Mouse (Mus musculus) forebrain, embryonic 15.5 days (tissue): ENCODE measurements around the gene Ly6c2. TPM values are rescaled to one million over a fixed set of nuclear protein-coding genes. Genes with fewer than 3 reads are reported as not detected.
"Not testable (repeated sequence)": the region's sequence is repeated elsewhere in the genome, so short reads cannot be mapped to it uniquely, and the experiment has no call there.

Experiments
- ATAC-seq: fragments of 200-750 bp; cut with Nextera tagmentation; replicated peaks from 2 replicates; pipeline ENCODE4 v1.8.0; 2017; ENCODE audit warnings: mild to moderate bottlenecking, moderate TSS enrichment, moderate library complexity
- H3K27ac ChIP-seq: fragments of 300-500 bp; sonication (generic); replicated peaks from 2 replicates; pipeline ENCODE4 v1.5.1; 2015; ENCODE audit warnings: mild to moderate bottlenecking, inconsistent platforms
- H3K27me3 ChIP-seq: fragments of 300-500 bp; sonication (generic); 2 replicates; pipeline ENCODE4 v1.6.1; 2015; ENCODE audit warnings: inconsistent platforms
- H3K36me3 ChIP-seq: fragments of 300-500 bp; sonication (generic); 2 replicates; pipeline ENCODE4 v1.6.1; 2015; ENCODE audit warnings: mild to moderate bottlenecking, inconsistent platforms
- H3K4me1 ChIP-seq: fragments of 300-500 bp; sonication (generic); 2 replicates; pipeline ENCODE4 v1.6.1; 2015; ENCODE audit warnings: inconsistent platforms
- H3K4me2 ChIP-seq: fragments of 300-500 bp; sonication (generic); replicated peaks from 2 replicates; pipeline ENCODE4 v1.6.1; 2015; ENCODE audit warnings: mild to moderate bottlenecking, inconsistent platforms
- H3K4me3 ChIP-seq: fragments of 300-500 bp; sonication (generic); 2 replicates; pipeline ENCODE4 v1.5.1; 2015; ENCODE audit warnings: mild to moderate bottlenecking, inconsistent platforms
- H3K9ac ChIP-seq: fragments of 300-500 bp; sonication (generic); replicated peaks from 2 replicates; pipeline ENCODE4 v1.6.1; 2015; ENCODE audit warnings: mild to moderate bottlenecking, inconsistent platforms
- H3K9me3 ChIP-seq: fragments of 300-500 bp; sonication (generic); 2 replicates; pipeline ENCODE4 v1.6.1; 2016; ENCODE audit warnings: inconsistent platforms
- WGBS: fragments of 180-500 bp; shearing (Covaris S2); methylation state at CpG from one replicate; pipeline ENCODE4 v1.1.7; 2015; ENCODE audit warnings: mixed read lengths; 5-methylcytosine and 5-hydroxymethylcytosine counted together
- polyA plus RNA-seq: library from polyadenylated mRNA; unstranded; fragments of >200 nt; fragmentation: Nextera tagmentation; extraction: Ambion mirVana; gene quantifications from 2 replicates; pipeline ENCODE4 v1.2.1, GENCODE M21; 2015

The Ly6c2 gene
- polyA plus RNA-seq = 0.26 TPM in 1 of 2 replicates, not detected in the other

DNA sequence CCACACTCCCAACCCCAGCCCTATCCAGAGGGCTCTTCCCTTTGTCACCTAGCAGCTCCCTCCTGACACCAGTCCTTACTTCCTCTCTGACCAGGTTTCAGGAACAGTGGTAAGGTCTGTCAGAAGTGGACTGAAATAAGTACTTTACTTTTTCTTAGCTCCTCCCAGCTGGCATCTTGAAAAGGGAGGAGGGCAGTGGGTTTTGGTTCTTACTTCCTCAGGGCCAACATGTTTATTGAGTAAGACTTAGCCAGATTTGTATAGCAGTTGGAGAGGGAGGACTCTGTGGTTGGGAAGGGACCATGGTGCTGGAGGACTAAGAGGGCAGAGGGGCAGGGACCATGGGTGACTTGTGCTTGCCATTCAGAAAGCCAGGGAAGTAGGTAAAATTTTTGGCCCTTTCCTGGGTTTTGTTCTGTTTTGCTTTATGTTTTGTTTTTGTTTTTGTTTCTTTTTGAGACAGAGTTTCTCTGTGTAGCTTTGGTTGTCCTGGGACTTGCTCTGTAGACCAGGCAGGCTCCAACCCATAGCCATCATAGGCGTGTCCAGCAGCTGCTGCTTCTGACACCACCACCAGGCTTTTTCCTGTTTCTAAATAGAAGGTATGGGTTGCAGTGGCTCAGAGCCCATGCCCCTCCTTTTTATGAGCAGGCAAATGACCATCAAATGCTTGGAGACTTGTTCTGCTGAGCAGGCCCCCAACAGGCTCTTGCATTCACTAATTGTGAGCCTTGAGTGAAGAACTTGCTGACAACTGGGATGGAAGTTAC is at the start of gene Ly6c2:
Gene Ly6c2 (minus strand): TSS at position 110 of the 770 bp plus-strand sequence.
- not testable (repeated sequence) for H3K4me1 ChIP-seq, H3K9me3 ChIP-seq, H3K36me3 ChIP-seq, H3K4me3 ChIP-seq, ATAC-seq, H3K27ac ChIP-seq, H3K27me3 ChIP-seq, H3K4me2 ChIP-seq, H3K9ac ChIP-seq
- WGBS = 64% methylated on average over 1 of the region's 1 CpGs

DNA sequence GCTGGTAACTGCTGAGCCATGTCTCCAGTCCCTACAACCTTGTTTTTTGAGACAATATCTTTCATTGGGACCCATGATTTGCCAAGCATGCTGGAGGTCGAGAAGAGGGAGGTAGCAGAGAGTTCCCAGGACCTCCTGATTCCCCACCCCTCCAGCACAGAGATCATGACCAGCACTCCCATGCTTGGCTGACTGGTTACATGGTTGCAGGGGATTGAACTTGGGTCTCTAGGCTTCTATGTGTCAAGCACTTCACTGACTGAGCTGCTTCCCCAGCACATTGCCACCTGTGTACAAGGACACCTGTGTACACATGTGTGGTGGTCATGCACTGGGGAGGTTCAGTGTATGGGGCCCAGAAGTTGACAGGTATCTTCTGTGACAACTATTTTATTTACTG is 45.9 kb upstream of the Ly6c2 start:
- no peak overlapping the region for H3K9ac ChIP-seq
- no peak overlapping the region for H3K4me2 ChIP-seq
- 36% methylated on average over 1 of the region's 1 CpGs for WGBS
- no peaks in the 10 kb centered on the region for H3K4me1 ChIP-seq
- H3K27ac ChIP-seq = no peak overlapping the region
- H3K36me3 ChIP-seq = no peaks in the 10 kb centered on the region
- no peak overlapping the region for H3K4me3 ChIP-seq
- no peaks in the 10 kb centered on the region for H3K9me3 ChIP-seq
- H3K27me3 ChIP-seq = no peaks in the 10 kb centered on the region
- ATAC-seq = no peak

DNA sequence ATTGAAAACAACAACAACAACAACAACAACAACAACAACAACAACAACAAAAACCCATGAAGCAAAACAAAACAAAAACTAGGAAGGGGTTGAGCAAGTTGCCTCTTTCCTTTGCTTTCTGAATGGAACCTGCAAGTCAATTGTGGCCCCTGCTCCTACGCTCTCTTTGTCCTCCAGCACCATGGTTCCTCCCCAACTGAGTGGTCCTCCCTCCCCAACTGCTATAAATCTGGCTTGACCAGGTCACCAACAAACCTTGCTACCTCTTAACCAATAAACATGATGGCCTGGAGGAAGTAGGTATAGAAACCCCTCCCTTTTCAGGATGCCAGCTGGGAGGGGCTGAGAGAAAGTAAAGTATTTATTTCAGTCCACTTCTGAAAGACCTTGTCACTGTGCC is 43.2 kb upstream of the Ly6c2 start, which contains the start of gene Ly6g:
Gene Ly6g (plus strand): TSS at position 301 of the 400 bp plus-strand sequence.
- Histone ChIP-seq H3K4me1 (no peaks in the 10 kb centered on the region), H3K36me3 (no peaks in the 10 kb centered on the region), H3K27me3 (no peaks in the 10 kb centered on the region), H3K27ac (no peak within 1 kb of the TSS), H3K9ac (no peak within 1 kb of the TSS), H3K9me3 (no peaks in the 10 kb centered on the region), H3K4me2 (no peak within 1 kb of the TSS), H3K4me3 (no peak within 1 kb of the TSS)
- no peak for ATAC-seq
- WGBS = 88% methylated on average over 1 of the region's 1 CpGs

DNA sequence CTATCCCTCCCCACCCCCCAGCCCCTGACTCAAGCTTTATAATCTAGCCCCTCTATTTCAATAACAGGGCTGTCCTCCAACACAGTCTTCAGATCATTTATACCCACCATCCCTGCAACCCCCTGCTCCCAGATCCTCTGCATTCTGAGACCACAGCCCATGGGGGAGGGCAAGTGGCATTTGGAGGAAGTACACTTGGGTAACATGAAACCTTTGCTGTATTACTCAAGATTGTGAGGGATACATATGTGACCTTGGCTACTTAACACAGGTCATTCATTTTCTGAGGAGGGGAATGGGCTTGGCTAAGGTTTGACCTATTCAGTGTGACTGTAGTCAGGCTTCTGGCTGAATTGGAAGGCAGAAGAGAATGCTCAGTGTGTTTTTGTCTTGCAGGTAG is 41.3 kb upstream of the Ly6c2 start:
- Histone ChIP-seq H3K27ac (no peak overlapping the region), H3K9me3 (no peaks in the 10 kb centered on the region), H3K27me3 (no peaks in the 10 kb centered on the region), H3K4me2 (no peak overlapping the region), H3K9ac (no peak overlapping the region), H3K36me3 (no peaks in the 10 kb centered on the region), H3K4me3 (no peak overlapping the region), H3K4me1 (no peaks in the 10 kb centered on the region)
- ATAC-seq = no peak

DNA sequence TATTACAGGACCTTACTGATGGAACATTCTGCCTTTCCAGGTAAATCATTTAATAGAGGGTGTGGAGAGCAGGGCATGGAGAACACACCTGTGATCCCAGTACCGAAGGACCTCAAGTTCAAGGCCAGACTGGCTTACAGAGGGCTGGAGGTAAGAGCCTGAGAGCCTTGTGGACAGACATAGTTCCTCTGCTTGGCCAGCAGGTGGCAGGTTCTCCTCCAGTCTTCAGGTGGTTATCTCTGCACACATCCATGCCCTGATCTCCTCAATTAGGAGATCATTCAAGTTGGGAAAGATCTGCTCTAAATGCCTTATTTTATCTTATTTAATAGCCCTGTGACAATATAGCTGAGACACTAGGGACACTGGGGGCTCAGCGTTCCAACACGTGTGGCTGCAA is 32.0 kb upstream of the Ly6c2 start:
- 74% methylated on average over 3 of the region's 3 CpGs for WGBS

DNA sequence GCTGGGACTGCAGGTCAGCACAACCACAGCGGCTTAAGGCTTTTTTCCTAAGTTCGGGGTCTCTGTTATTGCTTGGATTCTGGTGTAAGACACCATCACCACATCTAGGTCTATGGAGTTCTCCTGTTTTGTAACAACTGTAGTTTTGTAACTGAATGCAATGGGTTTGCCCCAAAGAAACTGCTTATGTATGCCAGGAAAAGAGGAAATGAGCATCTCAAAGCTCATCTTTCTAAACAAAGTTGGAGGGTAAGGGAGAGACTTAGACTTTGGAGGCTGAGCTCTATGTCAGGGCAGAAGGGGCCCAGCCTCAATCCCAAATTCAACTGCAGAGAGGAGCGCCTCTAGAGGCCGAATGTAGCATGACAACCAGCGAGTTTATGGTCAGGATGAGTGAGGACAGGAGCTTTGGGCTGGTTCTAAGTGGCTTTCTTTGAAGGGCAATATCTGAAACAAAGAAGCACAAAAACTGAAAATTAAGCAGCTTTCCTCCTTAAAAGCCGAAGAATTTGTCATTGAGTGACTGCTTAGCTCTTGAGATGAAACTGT is 30.1 kb upstream of the Ly6c2 start:
- WGBS = 50% methylated on average over 6 of the region's 6 CpGs
- not testable (repeated sequence) for ATAC-seq

More for the DNA sequence above, 32.0 kb upstream of the Ly6c2 start:
- no peak overlapping the region for H3K9ac ChIP-seq
- no peaks in the 10 kb centered on the region for H3K36me3 ChIP-seq
- no peak overlapping the region for H3K27ac ChIP-seq
- H3K27me3 ChIP-seq = no peaks in the 10 kb centered on the region
- H3K4me2 ChIP-seq = no peak overlapping the region
- no peaks in the 10 kb centered on the region for H3K4me1 ChIP-seq
- ATAC-seq = no peak
- H3K9me3 ChIP-seq = no peaks in the 10 kb centered on the region
- no peak overlapping the region for H3K4me3 ChIP-seq

DNA sequence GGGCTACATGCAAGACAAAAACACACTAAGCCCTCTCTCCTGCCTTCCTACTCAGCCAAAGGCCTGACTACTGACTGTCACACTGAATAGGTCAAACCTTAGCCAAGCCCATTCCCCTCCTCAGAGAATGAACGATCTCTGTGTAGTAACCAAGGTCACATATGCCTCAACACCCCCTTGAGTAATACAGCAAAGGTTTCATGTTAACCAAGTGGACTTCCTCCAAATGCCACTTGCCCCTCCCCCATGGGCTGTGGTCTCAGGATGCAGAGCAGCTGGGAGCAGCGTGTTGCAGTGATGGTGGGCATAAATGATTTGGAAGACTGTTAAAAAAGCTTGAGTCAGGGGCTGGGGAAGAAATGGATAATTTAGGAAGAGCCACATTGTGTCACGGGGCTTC is 26.0 kb upstream of the Ly6c2 start:
- not testable (repeated sequence) for H3K36me3 ChIP-seq, H3K27ac ChIP-seq, H3K27me3 ChIP-seq, H3K4me2 ChIP-seq, H3K9ac ChIP-seq, H3K4me1 ChIP-seq, H3K4me3 ChIP-seq, H3K9me3 ChIP-seq, ATAC-seq
- WGBS = 78% methylated on average over 3 of the region's 3 CpGs

More for the DNA sequence above, 30.1 kb upstream of the Ly6c2 start:
- H3K27ac ChIP-seq, H3K36me3 ChIP-seq, H3K4me1 ChIP-seq, H3K4me3 ChIP-seq, H3K4me2 ChIP-seq, H3K9me3 ChIP-seq, H3K9ac ChIP-seq, H3K27me3 ChIP-seq: not testable (repeated sequence)

DNA sequence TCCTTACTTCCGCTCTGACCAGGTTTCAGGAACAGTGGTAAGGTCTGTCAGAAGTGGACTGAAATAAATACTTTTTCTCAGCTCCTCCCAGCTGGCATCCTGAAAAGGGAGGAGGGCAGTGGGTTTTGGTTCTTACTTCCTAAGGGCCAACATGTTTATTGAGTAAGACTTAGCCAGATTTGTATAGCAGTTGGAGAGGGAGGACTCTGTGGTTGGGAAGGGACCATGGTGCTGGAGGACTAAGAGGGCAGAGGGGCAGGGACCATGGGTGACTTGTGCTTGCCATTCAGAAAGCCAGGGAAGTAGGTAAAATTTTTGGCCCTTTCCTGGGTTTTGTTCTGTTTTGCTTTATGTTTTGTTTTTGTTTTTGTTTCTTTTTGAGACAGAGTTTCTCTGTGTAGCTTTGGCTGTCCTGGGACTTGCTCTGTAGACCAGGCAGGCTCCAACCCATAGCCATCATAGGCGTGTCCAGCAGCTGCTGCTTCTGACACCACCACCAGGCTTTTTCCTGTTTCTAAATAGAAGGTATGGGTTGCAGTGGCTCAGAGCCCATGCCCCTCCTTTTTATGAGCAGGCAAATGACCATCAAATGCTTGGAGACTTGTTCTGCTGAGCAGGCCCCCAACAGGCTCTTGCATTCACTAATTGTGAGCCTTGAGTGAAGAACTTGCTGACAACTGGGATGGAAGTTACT is 23.5 kb upstream of the Ly6c2 start:
- not testable (repeated sequence) for H3K27me3 ChIP-seq, ATAC-seq, H3K9me3 ChIP-seq, H3K9ac ChIP-seq, H3K36me3 ChIP-seq, H3K4me3 ChIP-seq, H3K4me1 ChIP-seq, H3K4me2 ChIP-seq, H3K27ac ChIP-seq
- 81% methylated on average over 2 of the region's 2 CpGs for WGBS

DNA sequence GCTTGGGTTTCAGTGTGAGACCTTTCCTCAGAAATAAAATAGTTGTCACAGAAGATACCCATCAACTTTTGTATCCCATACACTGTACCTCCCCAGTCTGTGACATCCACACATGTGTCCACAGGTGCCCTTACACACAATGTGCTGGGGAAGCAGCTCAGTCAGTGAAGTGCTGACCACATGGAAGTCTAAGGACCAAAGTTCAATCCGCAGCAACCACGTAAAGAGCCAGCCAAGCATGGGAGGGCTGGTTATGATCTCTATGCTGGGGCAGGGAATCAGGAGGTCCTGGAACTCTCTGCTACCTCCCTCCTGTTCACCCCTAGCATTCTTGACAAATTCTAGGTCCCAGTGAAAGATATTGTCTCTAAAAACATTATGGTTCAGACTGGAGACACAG is 20.6 kb upstream of the Ly6c2 start:
- not testable (repeated sequence) for ATAC-seq, H3K4me1 ChIP-seq
- 96% methylated on average over 2 of the region's 2 CpGs for WGBS

DNA sequence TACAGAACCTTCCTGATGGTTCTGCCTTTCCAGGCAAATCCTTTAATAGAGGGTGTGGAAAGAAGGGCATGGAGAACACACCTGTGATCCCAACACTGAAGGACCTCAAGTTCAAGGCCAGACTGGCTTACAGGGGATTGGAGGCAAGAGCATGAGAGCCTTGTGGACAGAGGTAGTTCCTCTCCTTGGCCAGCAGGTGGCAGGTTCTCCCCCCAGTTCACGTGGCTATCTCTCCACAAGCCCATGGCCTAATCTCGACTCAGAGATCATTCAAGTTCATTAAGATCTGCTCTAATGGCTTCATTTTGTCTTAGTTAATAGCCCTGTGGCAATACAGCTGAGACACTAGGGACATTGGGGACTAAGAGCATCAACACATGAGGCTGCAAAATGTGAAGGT is 8.3 kb upstream of the Ly6c2 start:
- Histone ChIP-seq H3K9me3 (no peaks in the 10 kb centered on the region), H3K9ac (no peak overlapping the region), H3K4me3 (no peak overlapping the region), H3K4me1 (no peaks in the 10 kb centered on the region), H3K27ac (no peak overlapping the region), H3K27me3 (no peaks in the 10 kb centered on the region), H3K4me2 (no peak overlapping the region), H3K36me3 (no peaks in the 10 kb centered on the region)
- 23% methylated on average over 2 of the region's 2 CpGs for WGBS
- no peak for ATAC-seq

More for the DNA sequence above, 20.6 kb upstream of the Ly6c2 start:
- H3K4me3 ChIP-seq, H3K4me2 ChIP-seq, H3K9ac ChIP-seq, H3K27me3 ChIP-seq, H3K36me3 ChIP-seq, H3K9me3 ChIP-seq, H3K27ac ChIP-seq: not testable (repeated sequence)

DNA sequence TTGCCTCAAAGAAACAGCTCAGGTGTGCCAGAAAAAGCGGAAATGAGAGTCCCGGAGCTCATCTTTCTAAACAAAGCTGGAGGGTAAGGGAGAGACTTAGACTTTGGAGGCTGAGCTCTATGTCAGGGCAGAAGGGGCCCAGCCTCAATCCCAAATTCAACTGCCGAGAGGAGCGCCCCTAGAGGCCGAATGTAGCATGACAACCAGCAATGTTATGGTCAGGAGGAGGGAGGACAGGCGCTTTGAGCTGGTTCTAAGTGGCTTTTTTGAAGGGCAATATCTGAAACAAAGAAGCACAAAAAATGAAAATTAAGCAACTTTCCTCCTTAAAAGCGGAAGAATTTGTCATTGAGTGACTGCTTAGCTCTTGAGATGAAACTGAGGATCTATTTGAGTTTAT is 7.0 kb upstream of the Ly6c2 start:
- not testable (repeated sequence) for H3K9ac ChIP-seq, H3K27me3 ChIP-seq, H3K4me3 ChIP-seq, H3K27ac ChIP-seq, H3K36me3 ChIP-seq, H3K4me1 ChIP-seq, ATAC-seq, H3K4me2 ChIP-seq, H3K9me3 ChIP-seq
- 21% methylated on average over 5 of the region's 7 CpGs for WGBS

DNA sequence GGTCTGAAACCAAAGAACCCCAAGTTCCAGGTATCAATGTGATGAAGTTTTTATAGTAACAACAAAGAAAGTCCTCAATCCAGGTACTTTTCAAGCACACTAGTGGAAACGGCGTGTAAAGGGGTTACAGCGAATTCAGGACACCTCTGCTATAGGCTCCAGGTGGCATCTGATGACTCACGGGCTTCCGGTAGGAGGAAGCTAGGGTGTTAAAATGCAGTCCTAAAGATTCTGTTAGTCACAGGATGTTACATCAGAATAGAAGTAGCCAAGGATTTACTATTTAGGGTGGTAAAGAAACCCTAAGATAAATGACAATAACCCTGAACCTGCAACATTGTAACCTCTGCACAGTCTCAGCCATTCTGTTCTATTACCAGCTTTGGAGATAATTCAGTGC is 5.7 kb upstream of the Ly6c2 start:
- WGBS = 94% methylated on average over 5 of the region's 5 CpGs
- not testable (repeated sequence) for H3K4me2 ChIP-seq, H3K9me3 ChIP-seq, ATAC-seq, H3K9ac ChIP-seq, H3K4me3 ChIP-seq, H3K4me1 ChIP-seq, H3K36me3 ChIP-seq, H3K27me3 ChIP-seq, H3K27ac ChIP-seq
